Mouse (Mus musculus): Measurements from ENCODE around the gene Sptan1. TPM values are rescaled to one million over a fixed set of nuclear protein-coding genes. Genes with fewer than 3 reads are reported as not detected.
A peak's percentile ranks its signal among the peaks of the same experiment; 100 is the strongest.

The Sptan1 gene
- polyA plus RNA-seq, 1 experiment from 2014 or later, result 196 TPM

DNA sequence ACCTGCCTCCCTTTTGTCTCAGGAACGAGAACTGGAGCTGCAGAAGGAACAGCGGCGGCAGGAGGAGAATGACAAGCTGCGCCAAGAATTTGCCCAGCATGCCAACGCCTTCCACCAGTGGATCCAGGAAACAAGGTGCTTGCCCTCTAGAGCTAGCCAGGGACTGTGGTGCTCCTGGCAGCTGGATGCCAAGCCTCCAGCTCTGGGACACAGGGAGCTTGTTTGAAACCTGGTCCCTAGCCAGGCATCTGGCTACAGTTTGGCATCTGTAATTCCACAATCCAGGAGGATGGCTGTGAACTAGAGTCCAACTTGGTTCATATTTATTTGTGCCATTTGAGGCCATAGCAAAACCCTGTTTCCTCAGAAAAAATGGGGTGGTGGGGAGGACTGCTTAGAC lies 61.6 kb downstream of the Sptan1 start:
- H3K9ac ChIP-seq (ENCODE audit: low read length), result no peak overlapping the region
- no peak for ATAC-seq (ENCODE audit: insufficient read depth, low FRiP score, low TSS enrichment)
- H3K36me3 ChIP-seq (ENCODE audit: control insufficient read depth, insufficient read depth, low read length), result peaks cover 59% of the 10 kb centered on the region
- H3K4me1 ChIP-seq (ENCODE audit: control insufficient read depth, insufficient read depth, low read length), result no peaks in the 10 kb centered on the region
- H3K4me2 ChIP-seq (ENCODE audit: low read depth), result no peak overlapping the region
- H3K9me3 ChIP-seq (ENCODE audit: control insufficient read depth, low read length), result no peaks in the 10 kb centered on the region
- H3K27ac ChIP-seq (ENCODE audit: low read depth, low read length), result no peak overlapping the region
- DNase-seq (ENCODE audit: low spot score), result no peak
- H3K4me3 ChIP-seq (ENCODE audit: low read depth, low read length), result no peak overlapping the region
- H3K27me3 ChIP-seq (ENCODE audit: control insufficient read depth, insufficient read depth, low read length), result no peaks in the 10 kb centered on the region
- 96% methylated on average over 5 of the region's 5 CpGs for WGBS

DNA sequence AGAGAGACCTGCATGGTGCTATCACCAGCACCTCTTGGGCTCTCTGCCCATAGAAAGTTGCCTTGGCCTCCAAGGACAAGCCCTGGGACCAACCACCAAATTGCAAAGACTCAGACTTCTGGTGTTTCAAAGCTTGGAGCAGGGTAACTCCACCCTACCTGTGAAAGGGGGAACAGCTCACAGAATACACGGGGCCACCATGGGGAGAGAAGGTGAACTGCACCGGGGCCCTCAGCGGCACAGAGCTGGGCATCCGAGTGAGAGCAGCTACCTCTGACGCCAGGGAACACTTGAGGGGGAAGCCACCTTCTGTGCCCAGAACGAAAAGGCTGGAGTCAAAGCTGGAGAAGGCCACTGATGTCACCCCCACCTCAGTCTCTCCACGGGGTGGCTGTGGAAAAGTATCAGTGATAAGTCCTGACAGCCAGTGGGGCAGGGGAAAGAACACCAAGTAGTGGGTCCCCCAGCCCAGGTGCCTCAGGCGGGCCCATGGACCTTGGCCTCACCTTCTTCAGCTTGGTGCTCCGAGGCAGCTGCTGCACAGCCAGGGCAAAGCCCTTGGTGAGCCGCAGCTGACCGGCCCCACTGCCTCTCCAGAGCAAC lies 67.0 kb downstream of the Sptan1 start:
- 66% methylated on average over 11 of the region's 11 CpGs for WGBS
- peaks cover 25% of the 10 kb centered on the region for H3K36me3 ChIP-seq (ENCODE audit: control insufficient read depth, insufficient read depth, low read length)
- DNase-seq (ENCODE audit: low spot score), result no peak

DNA sequence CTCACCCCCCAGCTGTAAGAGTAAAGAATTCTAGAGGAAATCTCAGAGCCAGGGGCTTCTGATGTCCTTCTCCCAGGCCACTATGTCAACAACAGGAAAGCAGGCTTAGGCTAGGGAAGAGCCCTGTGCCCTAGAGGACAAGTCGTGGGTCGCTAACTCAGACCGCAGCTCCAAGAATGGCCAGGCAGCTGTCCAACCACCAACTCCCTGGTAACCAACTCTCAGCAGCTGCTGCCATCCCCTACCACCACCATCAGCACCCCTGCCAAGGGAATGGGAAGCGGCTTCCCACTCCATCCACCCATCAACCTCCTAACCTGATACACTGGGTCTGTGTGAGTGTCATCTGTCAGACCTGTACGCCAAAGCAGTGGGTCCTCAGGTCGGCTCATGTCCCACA lies 67.6 kb downstream of the Sptan1 start:
- Histone ChIP-seq H3K9ac (ENCODE audit: low read length) (no peak overlapping the region), H3K36me3 (ENCODE audit: control insufficient read depth, insufficient read depth, low read length) (peaks cover 23% of the 10 kb centered on the region), H3K9me3 (ENCODE audit: control insufficient read depth, low read length) (no peaks in the 10 kb centered on the region), H3K27ac (ENCODE audit: low read depth, low read length) (no peak overlapping the region), H3K4me1 (ENCODE audit: control insufficient read depth, insufficient read depth, low read length) (no peaks in the 10 kb centered on the region), H3K27me3 (ENCODE audit: control insufficient read depth, insufficient read depth, low read length) (no peaks in the 10 kb centered on the region), H3K4me2 (ENCODE audit: low read depth) (no peak overlapping the region), H3K4me3 (ENCODE audit: low read depth, low read length) (no peak overlapping the region)
- 74% methylated on average over 6 of the region's 6 CpGs for WGBS
- ATAC-seq (ENCODE audit: insufficient read depth, low FRiP score, low TSS enrichment), result no peak
- DNase-seq (ENCODE audit: low spot score), result no peak

More for the DNA sequence above, 67.0 kb downstream of the Sptan1 start:
- no peak overlapping the region for H3K27ac ChIP-seq (ENCODE audit: low read depth, low read length)
- no peak for ATAC-seq (ENCODE audit: insufficient read depth, low FRiP score, low TSS enrichment)
- no peak overlapping the region for H3K9ac ChIP-seq (ENCODE audit: low read length)
- no peaks in the 10 kb centered on the region for H3K27me3 ChIP-seq (ENCODE audit: control insufficient read depth, insufficient read depth, low read length)
- H3K4me2 ChIP-seq (ENCODE audit: low read depth), result no peak overlapping the region
- no peak overlapping the region for H3K4me3 ChIP-seq (ENCODE audit: low read depth, low read length)
- H3K9me3 ChIP-seq (ENCODE audit: control insufficient read depth, low read length), result no peaks in the 10 kb centered on the region
- no peaks in the 10 kb centered on the region for H3K4me1 ChIP-seq (ENCODE audit: control insufficient read depth, insufficient read depth, low read length)

DNA sequence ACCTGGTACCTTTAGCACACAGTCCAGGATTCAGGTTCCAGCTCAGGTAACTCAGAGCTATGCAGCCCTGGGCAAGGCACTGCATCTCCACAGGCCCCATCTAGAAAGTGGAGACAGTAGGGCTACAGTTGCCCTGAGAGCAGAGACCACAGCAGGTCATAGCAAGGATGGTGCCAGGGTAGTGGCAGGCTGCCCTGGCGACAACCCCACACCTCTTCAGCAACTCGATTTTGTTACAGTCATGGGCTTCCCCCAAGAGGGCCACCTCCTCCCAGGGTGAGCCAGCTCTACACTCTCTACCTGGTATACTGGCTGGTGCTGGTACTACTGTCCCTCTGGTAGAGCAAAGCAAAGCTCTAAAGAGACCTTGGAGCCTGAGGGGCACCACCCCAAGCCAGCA lies 72.4 kb downstream of the Sptan1 start:
- no peaks in the 10 kb centered on the region for H3K4me1 ChIP-seq (ENCODE audit: control insufficient read depth, insufficient read depth, low read length)
- DNase-seq (ENCODE audit: low spot score), result no peak
- 87% methylated on average over 2 of the region's 2 CpGs for WGBS
- no peaks in the 10 kb centered on the region for H3K36me3 ChIP-seq (ENCODE audit: control insufficient read depth, insufficient read depth, low read length)
- H3K9me3 ChIP-seq (ENCODE audit: control insufficient read depth, low read length), result no peaks in the 10 kb centered on the region
- H3K4me3 ChIP-seq (ENCODE audit: low read depth, low read length), result no peak overlapping the region
- no peak overlapping the region for H3K4me2 ChIP-seq (ENCODE audit: low read depth)
- no peak overlapping the region for H3K9ac ChIP-seq (ENCODE audit: low read length)
- ATAC-seq (ENCODE audit: insufficient read depth, low FRiP score, low TSS enrichment), result no peak
- H3K27ac ChIP-seq (ENCODE audit: low read depth, low read length), result no peak overlapping the region
- no peaks in the 10 kb centered on the region for H3K27me3 ChIP-seq (ENCODE audit: control insufficient read depth, insufficient read depth, low read length)

DNA sequence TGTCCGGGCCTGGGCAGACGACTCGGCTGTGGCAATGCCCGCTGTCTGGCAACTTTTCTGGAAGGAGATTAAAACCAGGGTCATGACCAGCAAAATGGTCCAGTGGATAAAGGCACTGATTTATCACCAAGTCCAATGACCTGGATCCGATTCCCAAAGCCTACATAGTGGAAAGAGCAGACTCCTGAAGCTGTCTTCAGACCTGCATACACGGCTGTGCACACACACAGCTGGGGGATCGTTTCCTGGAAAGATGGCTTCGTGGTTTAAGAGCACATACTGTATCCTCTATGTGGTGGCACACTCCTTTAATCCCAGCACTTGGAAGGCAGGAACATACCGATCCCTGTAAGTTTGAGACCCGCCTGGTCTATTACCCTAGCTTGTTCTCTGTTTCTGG lies 73.0 kb downstream of the Sptan1 start:
- H3K4me3 ChIP-seq (ENCODE audit: low read depth, low read length), result no peak overlapping the region
- 93% methylated on average over 10 of the region's 10 CpGs for WGBS
- H3K9me3 ChIP-seq (ENCODE audit: control insufficient read depth, low read length), result no peaks in the 10 kb centered on the region
- ATAC-seq (ENCODE audit: insufficient read depth, low FRiP score, low TSS enrichment) (no peak), DNase-seq (ENCODE audit: low spot score) (no peak)
- no peak overlapping the region for H3K9ac ChIP-seq (ENCODE audit: low read length)
- H3K27me3 ChIP-seq (ENCODE audit: control insufficient read depth, insufficient read depth, low read length), result no peaks in the 10 kb centered on the region
- no peaks in the 10 kb centered on the region for H3K4me1 ChIP-seq (ENCODE audit: control insufficient read depth, insufficient read depth, low read length)
- no peak overlapping the region for H3K27ac ChIP-seq (ENCODE audit: low read depth, low read length)
- H3K36me3 ChIP-seq (ENCODE audit: control insufficient read depth, insufficient read depth, low read length), result no peaks in the 10 kb centered on the region
- no peak overlapping the region for H3K4me2 ChIP-seq (ENCODE audit: low read depth)

DNA sequence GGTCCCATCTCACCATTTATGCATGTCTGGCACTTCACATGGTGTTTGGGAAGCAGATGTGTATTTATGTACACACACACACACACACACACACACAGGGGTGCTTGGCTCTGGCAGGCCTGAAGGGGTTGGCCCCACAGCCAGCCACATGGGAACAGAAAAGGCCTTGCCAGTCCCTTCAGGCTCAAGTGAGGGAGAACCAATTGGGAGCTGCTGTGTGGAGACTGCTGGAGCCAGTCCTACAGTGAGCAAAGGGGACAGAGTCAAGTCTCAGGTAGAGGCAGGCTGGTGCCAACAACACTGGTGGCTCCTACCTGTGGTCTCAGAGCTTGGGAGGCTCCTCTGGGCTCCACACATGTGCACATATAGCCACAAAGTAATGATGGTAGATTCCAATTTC lies 74.3 kb downstream of the Sptan1 start:
- Histone ChIP-seq H3K4me3 (ENCODE audit: low read depth, low read length) (no peak overlapping the region), H3K4me1 (ENCODE audit: control insufficient read depth, insufficient read depth, low read length) (no peaks in the 10 kb centered on the region), H3K4me2 (ENCODE audit: low read depth) (no peak overlapping the region), H3K36me3 (ENCODE audit: control insufficient read depth, insufficient read depth, low read length) (no peaks in the 10 kb centered on the region), H3K9me3 (ENCODE audit: control insufficient read depth, low read length) (no peaks in the 10 kb centered on the region), H3K27ac (ENCODE audit: low read depth, low read length) (no peak overlapping the region), H3K9ac (ENCODE audit: low read length) (no peak overlapping the region), H3K27me3 (ENCODE audit: control insufficient read depth, insufficient read depth, low read length) (no peaks in the 10 kb centered on the region)
- ATAC-seq (ENCODE audit: insufficient read depth, low FRiP score, low TSS enrichment) (no peak), DNase-seq (ENCODE audit: low spot score) (no peak)

DNA sequence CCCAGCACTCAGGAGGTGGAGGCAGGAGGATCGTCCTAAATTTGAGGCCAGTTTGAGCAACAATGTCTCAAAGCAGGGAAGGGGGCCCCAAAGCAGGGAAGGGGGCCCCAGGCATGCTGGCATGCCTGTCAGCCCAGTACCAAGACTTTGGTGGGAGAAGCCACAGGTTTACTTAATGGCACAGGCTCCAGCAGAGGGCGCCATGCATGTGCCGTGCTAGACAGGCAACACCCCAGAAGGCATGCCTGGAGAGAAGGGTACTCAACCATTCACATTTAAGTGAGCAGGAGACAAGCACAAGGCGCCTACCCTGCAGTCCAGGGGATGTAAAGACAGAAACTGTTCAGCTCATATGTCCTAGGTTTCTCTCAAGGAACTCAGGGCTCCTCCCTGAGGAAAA lies 77.1 kb downstream of the Sptan1 start:
- 9% methylated on average over 4 of the region's 4 CpGs for WGBS
- H3K27ac ChIP-seq (ENCODE audit: low read depth, low read length), result no peak overlapping the region
- H3K9me3 ChIP-seq (ENCODE audit: control insufficient read depth, low read length), result no peaks in the 10 kb centered on the region
- H3K4me2 ChIP-seq (ENCODE audit: low read depth), result no peak overlapping the region
- H3K36me3 ChIP-seq (ENCODE audit: control insufficient read depth, insufficient read depth, low read length), result no peaks in the 10 kb centered on the region
- no peak overlapping the region for H3K4me3 ChIP-seq (ENCODE audit: low read depth, low read length)
- H3K27me3 ChIP-seq (ENCODE audit: control insufficient read depth, insufficient read depth, low read length), result no peaks in the 10 kb centered on the region
- DNase-seq (ENCODE audit: low spot score) (peak; percentile 83), ATAC-seq (ENCODE audit: insufficient read depth, low FRiP score, low TSS enrichment) (0 out of 2 replicates have a peak, but pooled peaks have one; percentile 35)
- H3K9ac ChIP-seq (ENCODE audit: low read length), result no peak overlapping the region
- H3K4me1 ChIP-seq (ENCODE audit: control insufficient read depth, insufficient read depth, low read length), result no peaks in the 10 kb centered on the region

DNA sequence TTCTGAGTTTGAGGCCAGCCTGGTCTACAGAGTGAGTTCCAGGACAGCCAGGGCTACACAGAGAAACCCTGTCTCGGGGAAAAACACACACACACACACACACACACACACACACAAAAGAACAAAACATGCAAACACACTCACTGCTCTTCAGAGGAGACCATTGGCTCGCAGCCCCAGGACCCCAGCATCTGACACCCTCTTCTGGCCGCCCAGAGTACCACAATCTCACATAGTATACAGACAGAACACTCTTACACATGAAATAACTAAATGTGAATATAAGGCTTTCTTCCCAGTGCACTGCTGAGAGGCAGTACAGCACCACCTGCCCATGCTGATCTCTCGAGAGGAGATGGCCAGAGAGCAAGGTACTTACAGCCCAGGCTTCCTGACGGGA lies 79.2 kb downstream of the Sptan1 start:
- ATAC-seq (ENCODE audit: insufficient read depth, low FRiP score, low TSS enrichment) (no peak), DNase-seq (ENCODE audit: low spot score) (no peak)
- Histone ChIP-seq H3K27ac (ENCODE audit: low read depth, low read length) (no peak overlapping the region), H3K9me3 (ENCODE audit: control insufficient read depth, low read length) (no peaks in the 10 kb centered on the region), H3K36me3 (ENCODE audit: control insufficient read depth, insufficient read depth, low read length) (no peaks in the 10 kb centered on the region), H3K4me3 (ENCODE audit: low read depth, low read length) (no peak overlapping the region), H3K4me1 (ENCODE audit: control insufficient read depth, insufficient read depth, low read length) (no peaks in the 10 kb centered on the region), H3K27me3 (ENCODE audit: control insufficient read depth, insufficient read depth, low read length) (no peaks in the 10 kb centered on the region), H3K9ac (ENCODE audit: low read length) (no peak overlapping the region), H3K4me2 (ENCODE audit: low read depth) (no peak overlapping the region)
- 84% methylated on average over 5 of the region's 5 CpGs for WGBS

DNA sequence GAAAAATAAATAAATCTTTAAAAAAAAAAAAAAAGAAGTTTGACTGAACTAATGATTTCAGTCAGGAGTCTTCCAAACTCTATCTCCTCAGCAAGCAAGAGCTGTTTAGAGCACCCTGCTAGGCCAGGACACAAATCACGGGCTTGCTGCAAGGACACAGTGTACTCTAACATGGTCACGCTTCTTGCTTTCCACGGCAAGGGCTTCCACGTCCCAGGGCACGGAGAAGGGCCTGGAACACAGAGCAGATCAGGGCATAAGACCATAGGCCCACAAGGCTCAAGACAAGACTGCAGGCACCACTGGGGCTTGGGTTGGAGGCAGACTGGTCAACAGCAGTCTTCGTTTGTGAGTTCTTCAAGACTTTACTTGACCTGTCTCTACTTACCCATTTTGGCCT lies 81.8 kb downstream of the Sptan1 start:
- no peaks in the 10 kb centered on the region for H3K4me1 ChIP-seq (ENCODE audit: control insufficient read depth, insufficient read depth, low read length)
- ATAC-seq (ENCODE audit: insufficient read depth, low FRiP score, low TSS enrichment) (no peak), DNase-seq (ENCODE audit: low spot score) (no peak)
- H3K36me3 ChIP-seq (ENCODE audit: control insufficient read depth, insufficient read depth, low read length), result no peaks in the 10 kb centered on the region
- no peak overlapping the region for H3K27ac ChIP-seq (ENCODE audit: low read depth, low read length)
- H3K4me2 ChIP-seq (ENCODE audit: low read depth), result no peak overlapping the region
- H3K9me3 ChIP-seq (ENCODE audit: control insufficient read depth, low read length), result no peaks in the 10 kb centered on the region
- no peak overlapping the region for H3K9ac ChIP-seq (ENCODE audit: low read length)
- H3K4me3 ChIP-seq (ENCODE audit: low read depth, low read length), result no peak overlapping the region
- no peaks in the 10 kb centered on the region for H3K27me3 ChIP-seq (ENCODE audit: control insufficient read depth, insufficient read depth, low read length)
- WGBS, result 96% methylated on average over 6 of the region's 6 CpGs
